Mouse (Mus musculus) R1 (cell line): ENCODE data around the gene Kbtbd13.

ENCODE experiments used
- DNase-seq: peaks from one replicate; pipeline ENCODE4 v3.0.0-alpha.2; 2018; ENCODE audit warnings: low read depth, low spot score

Gene Kbtbd13

GRCm38 (mm10) chr9:65393606-65394005 lies 2.2 kb upstream of the Kbtbd13 start:
- no peak for DNase-seq

- DNase-seq, result peak; percentile 74
Measured at GRCm38 (mm10) chr9:65392638-65393364, 1.3 kb upstream of the Kbtbd13 start.

GRCm38 (mm10) chr9:65390752-65391612 lies 470 bp downstream of the Kbtbd13 start:
- peak; percentile 56 for DNase-seq

- DNase-seq, result no peak
Measured at GRCm38 (mm10) chr9:65386373-65387140, 4.9 kb downstream of the Kbtbd13 start.

- DNase-seq, result no peak
Measured at GRCm38 (mm10) chr9:65384276-65384675, 7.2 kb downstream of the Kbtbd13 start.

- DNase-seq, result no peak
Measured at GRCm38 (mm10) chr9:65382751-65383097, 8.7 kb downstream of the Kbtbd13 start.

- DNase-seq, result no peak
Measured at GRCm38 (mm10) chr9:65382031-65382750, 9.3 kb downstream of the Kbtbd13 start.

- DNase-seq, result no peak
Measured at GRCm38 (mm10) chr9:65381017-65381590, 10.3 kb downstream of the Kbtbd13 start.

- DNase-seq, result no peak
Measured at GRCm38 (mm10) chr9:65375163-65375934, 16.1 kb downstream of the Kbtbd13 start.

- no peak for DNase-seq
Measured at GRCm38 (mm10) chr9:65374468-65375162, 16.8 kb downstream of the Kbtbd13 start.

- peak; percentile 52 for DNase-seq
Measured at GRCm38 (mm10) chr9:65372449-65372848, 19.0 kb downstream of the Kbtbd13 start.

GRCm38 (mm10) chr9:65371756-65372155 lies 19.7 kb downstream of the Kbtbd13 start:
- DNase-seq, result peak; percentile 21

GRCm38 (mm10) chr9:65365721-65366120 lies 25.7 kb downstream of the Kbtbd13 start:
- no peak for DNase-seq

GRCm38 (mm10) chr9:65363684-65364083 lies 27.8 kb downstream of the Kbtbd13 start:
- DNase-seq, result no peak

GRCm38 (mm10) chr9:65360641-65361448 lies 30.6 kb downstream of the Kbtbd13 start, which contains the start of gene Ubap1l:
TSS of gene Ubap1l (plus strand) at chr9:65361041.
- DNase-seq, result no peak

- no peak for DNase-seq
Measured at GRCm38 (mm10) chr9:65358956-65359480, 32.4 kb downstream of the Kbtbd13 start.

- peak; percentile 16 for DNase-seq
Measured at GRCm38 (mm10) chr9:65356971-65357370, 34.5 kb downstream of the Kbtbd13 start.

- DNase-seq, result peak; percentile 45
Measured at GRCm38 (mm10) chr9:65356561-65356960, 34.9 kb downstream of the Kbtbd13 start.
